Mouse (Mus musculus): ENCODE data around the gene Fam241a. TPM values are rescaled to one million over a fixed set of nuclear protein-coding genes. Genes with fewer than 3 reads are reported as not detected.

Fam241a gene
- total RNA-seq, 2 experiments from 2014 or later = 1.9 to 2.3 TPM

DNA sequence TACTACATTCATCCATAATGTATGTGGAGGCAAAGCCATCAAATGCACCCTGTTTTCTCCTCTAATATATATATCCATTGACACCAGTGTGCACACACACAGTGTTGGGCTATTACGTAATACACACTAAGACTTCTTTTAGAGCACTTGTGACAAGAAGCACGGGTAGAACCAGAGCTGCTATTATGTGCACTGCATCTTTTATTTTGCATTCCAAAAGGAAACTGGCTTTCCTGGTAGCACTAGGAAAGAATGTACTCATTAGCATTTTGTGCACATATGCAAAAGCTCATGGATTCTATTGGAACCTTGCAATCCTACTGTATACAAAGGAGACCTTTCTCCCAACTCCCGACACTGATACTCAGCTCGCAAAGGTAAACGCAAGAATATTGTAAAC, 27.2 kb downstream of the Fam241a start:
- no peak for TF ChIP-seq CTCF (conservative IDR thresholded peaks at IDR 0.05)
- H3K4me3 ChIP-seq = no peak overlapping the region
- no peak for DNase-seq (ENCODE audit: low spot score in 2 of 2)
- H3K27ac ChIP-seq = no peak overlapping the region

- Histone ChIP-seq H3K4me3 (no peak overlapping the region), H3K27ac (no peak overlapping the region)
- no peak for DNase-seq (ENCODE audit: low spot score in 2 of 2)
- TF ChIP-seq CTCF (conservative IDR thresholded peaks at IDR 0.05) = no peak
These were observed 27.9 kb downstream of the Fam241a start for GRCm38 (mm10) chr3:127868046-127868758.

DNA sequence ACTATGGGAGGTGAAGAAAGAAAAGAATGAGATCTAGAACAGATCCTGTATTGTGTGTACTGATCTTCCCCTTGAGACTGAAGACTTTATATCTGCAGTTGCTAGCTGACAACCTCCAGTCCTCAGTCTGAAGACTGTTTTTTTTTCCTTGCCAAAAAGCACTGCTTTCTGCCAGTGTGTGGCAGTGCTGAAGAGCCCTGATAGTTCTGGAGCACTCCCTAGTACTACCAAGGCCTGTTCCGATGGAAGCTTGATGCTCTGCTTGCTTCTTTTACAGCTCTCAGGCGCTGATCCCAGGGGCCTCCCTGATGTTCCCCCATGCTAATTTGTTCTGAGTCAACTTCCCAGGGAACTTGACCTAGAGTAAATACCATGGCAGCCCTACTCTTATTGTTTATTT, 31.9 kb downstream of the Fam241a start:
- no peak for DNase-seq (ENCODE audit: low spot score in 2 of 2)
- Histone ChIP-seq H3K27ac (no peak overlapping the region), H3K4me3 (no peak overlapping the region)
- peak; percentile 32 for TF ChIP-seq CTCF (conservative IDR thresholded peaks at IDR 0.05)

DNA sequence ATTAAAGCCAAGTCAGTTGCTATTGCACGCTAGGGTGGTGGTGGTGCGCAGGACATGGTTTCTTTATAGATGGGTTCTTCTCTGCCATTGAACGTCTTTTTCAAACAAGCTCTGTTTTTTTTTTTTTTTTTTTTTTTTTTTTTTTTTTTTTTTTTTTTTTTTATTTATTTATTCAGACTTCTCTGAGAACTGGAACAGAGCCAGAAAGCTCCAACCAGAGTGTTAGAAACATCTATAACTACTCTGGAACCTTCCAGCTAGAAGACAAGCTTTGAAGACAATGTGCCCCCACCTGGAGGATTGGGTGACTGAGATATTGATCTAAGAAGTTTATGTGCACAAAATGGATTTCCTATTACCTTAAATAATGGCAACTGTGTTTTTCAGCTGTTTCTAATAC, 32.6 kb downstream of the Fam241a start:
- DNase-seq (ENCODE audit: low spot score in 2 of 2) = no peak
- no peak for TF ChIP-seq CTCF (conservative IDR thresholded peaks at IDR 0.05)
- Histone ChIP-seq H3K27ac (no peak overlapping the region), H3K4me3 (no peak overlapping the region)

DNA sequence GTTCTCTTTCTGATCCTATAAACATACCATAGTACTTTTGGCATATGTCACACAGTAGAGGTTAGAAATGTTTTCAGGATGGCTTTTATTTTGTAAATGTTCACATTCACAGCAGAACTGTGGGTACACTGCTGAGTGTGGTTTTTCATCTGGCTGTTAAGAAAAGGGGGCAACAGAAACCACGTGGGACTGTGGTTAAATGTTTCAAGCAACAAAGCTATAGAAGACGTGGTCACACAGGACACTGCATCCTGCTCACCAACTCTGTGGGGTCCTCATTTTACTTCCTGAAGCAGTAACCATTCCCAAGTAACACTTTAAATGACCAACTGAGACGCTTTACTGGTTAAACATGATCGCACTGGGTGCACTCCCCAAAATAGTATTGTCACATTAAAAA, 33.6 kb downstream of the Fam241a start:
- no peak for TF ChIP-seq CTCF (conservative IDR thresholded peaks at IDR 0.05)
- H3K27ac ChIP-seq = no peak overlapping the region
- no peak overlapping the region for H3K4me3 ChIP-seq
- DNase-seq (ENCODE audit: low spot score in 2 of 2) = no peak

DNA sequence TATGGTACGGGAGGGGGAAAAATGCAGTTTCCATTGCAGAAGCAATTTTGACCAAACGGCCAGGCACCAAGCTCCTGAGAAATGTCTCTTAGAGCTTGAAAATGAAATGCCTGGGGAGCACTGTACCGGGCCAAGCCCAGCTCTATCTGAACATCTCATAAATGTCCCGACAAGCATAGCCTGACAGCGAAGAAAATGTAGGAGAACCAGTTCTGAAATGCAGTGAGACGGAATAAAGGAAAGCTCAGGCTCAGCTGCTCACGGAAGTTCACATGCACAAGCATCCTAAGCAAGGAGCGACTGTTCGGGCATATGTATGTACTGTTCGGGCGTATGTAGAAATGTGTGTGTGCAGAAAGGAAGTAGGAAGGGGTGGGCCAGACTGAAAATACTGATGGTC, 34.8 kb downstream of the Fam241a start:
- H3K27ac ChIP-seq = no peak overlapping the region
- H3K4me3 ChIP-seq = no peak overlapping the region
- DNase-seq (ENCODE audit: low spot score in 2 of 2) = no peak
- no peak for TF ChIP-seq CTCF (conservative IDR thresholded peaks at IDR 0.05)

GRCm38 (mm10) chr3:127853431-127854206, 42.5 kb downstream of the Fam241a start:
- Histone ChIP-seq H3K27ac (0 out of 2 replicates have a peak overlapping the region, but pooled peaks have one; percentile 46), H3K4me3 (no peak overlapping the region)
- DNase-seq (ENCODE audit: low spot score in 2 of 2) = peak; percentile 41 to 69
- peak; percentile 88 for TF ChIP-seq CTCF (conservative IDR thresholded peaks at IDR 0.05)

GRCm38 (mm10) chr3:127852722-127853121, 43.4 kb downstream of the Fam241a start:
- Histone ChIP-seq H3K27ac (no peak overlapping the region), H3K4me3 (no peak overlapping the region)
- TF ChIP-seq CTCF (conservative IDR thresholded peaks at IDR 0.05) = no peak
- DNase-seq (ENCODE audit: low spot score in 2 of 2) = peak; percentile 25 to 53

GRCm38 (mm10) chr3:127850776-127851646, 45.1 kb downstream of the Fam241a start:
- H3K4me3 ChIP-seq = no peak overlapping the region
- no peak for TF ChIP-seq CTCF (conservative IDR thresholded peaks at IDR 0.05)
- DNase-seq (ENCODE audit: low spot score in 2 of 2) = no peak
- H3K27ac ChIP-seq = no peak overlapping the region

GRCm38 (mm10) chr3:127849922-127850321, 46.2 kb downstream of the Fam241a start:
- Histone ChIP-seq H3K27ac (no peak overlapping the region), H3K4me3 (no peak overlapping the region)
- TF ChIP-seq CTCF (conservative IDR thresholded peaks at IDR 0.05) = no peak
- DNase-seq (ENCODE audit: low spot score in 2 of 2) = no peak

- no peak for DNase-seq (ENCODE audit: low spot score in 2 of 2)
- no peak for TF ChIP-seq CTCF (conservative IDR thresholded peaks at IDR 0.05)
- H3K27ac ChIP-seq = no peak overlapping the region
- no peak overlapping the region for H3K4me3 ChIP-seq
These were observed 47.9 kb downstream of the Fam241a start for GRCm38 (mm10) chr3:127848088-127848808.

GRCm38 (mm10) chr3:127843941-127844327, 52.2 kb downstream of the Fam241a start:
- Histone ChIP-seq H3K27ac (no peak overlapping the region), H3K4me3 (no peak overlapping the region)
- DNase-seq (ENCODE audit: low spot score in 2 of 2) = no peak
- no peak for TF ChIP-seq CTCF (conservative IDR thresholded peaks at IDR 0.05)

Measured in layer of hippocampus, adult 2 months (tissue).